Mouse (Mus musculus) kidney, adult 2 months (tissue): ENCODE measurements around the gene Tdpoz3. TPM values are rescaled to one million over a fixed set of nuclear protein-coding genes. Genes with fewer than 3 reads are reported as not detected.
"Not testable (repeated sequence)": the region's sequence is repeated elsewhere in the genome, so short reads cannot be mapped to it uniquely, and the experiment has no call there.

ENCODE experiments used
- DNase-seq: peaks from one replicate; pipeline ENCODE4 v3.0.0; 2021
- H3K27ac ChIP-seq: fragments of 200-500 bp; 2 replicates; pipeline ENCODE4 v1.5.1; 2012; ENCODE audit warnings: low read depth, low read length, control low read depth, inconsistent platforms; ENCODE audit not compliant: insufficient read depth
- H3K27me3 ChIP-seq: fragments of 200-500 bp; replicated peaks from 2 replicates; pipeline ENCODE4 v1.6.1; 2012; ENCODE audit warnings: mild to moderate bottlenecking, moderate library complexity, low read length, inconsistent platforms; ENCODE audit not compliant: control insufficient read depth, insufficient read depth
- H3K36me3 ChIP-seq: fragments of 200-500 bp; 2 replicates; pipeline ENCODE4 v1.6.1; 2012; ENCODE audit warnings: mild to moderate bottlenecking, moderate library complexity, low read length, inconsistent platforms; ENCODE audit not compliant: control insufficient read depth, insufficient read depth
- H3K4me1 ChIP-seq: fragments of 200-500 bp; 2 replicates; pipeline ENCODE4 v1.6.1; 2011; ENCODE audit warnings: low read length; ENCODE audit not compliant: control insufficient read depth, insufficient read depth
- H3K4me3 ChIP-seq: fragments of 200-500 bp; 2 replicates; pipeline ENCODE4 v1.5.1; 2011; ENCODE audit warnings: mild to moderate bottlenecking, low read depth, low read length, control low read depth; ENCODE audit not compliant: insufficient read depth
- WGBS: fragments of 180-500 bp; shearing (Covaris S2); methylation state at CpG from one replicate; pipeline ENCODE4 v1.1.7; 2018; 5-methylcytosine and 5-hydroxymethylcytosine counted together
- polyA plus RNA-seq: library from polyadenylated mRNA; depleted of rRNA; stranded (reverse); fragments of >200 nt; gene quantifications from 2 replicates; pipeline ENCODE4 v1.2.3, GENCODE M21; 2012; rRNA removed

Gene Tdpoz3
- polyA plus RNA-seq = not detected in 2 replicates

DNA sequence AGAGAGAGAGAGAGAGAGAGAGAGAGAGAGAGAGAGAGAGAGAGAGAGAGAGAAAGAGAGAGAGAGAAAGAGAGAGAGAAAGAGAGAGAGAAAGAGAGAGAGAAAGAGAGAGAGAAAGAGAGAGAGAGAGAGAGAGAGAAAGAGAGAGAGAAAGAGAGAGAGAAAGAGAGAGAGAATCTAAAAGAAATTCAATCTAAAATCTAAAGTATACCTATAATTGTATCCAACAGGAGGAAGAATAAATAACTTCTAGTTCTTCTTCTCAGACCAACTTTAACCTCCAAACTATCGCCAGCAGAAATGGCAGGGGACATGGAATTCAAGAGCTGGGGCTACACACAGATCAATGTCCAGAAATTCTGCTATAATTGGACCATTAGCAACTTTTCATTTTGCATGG is at the start of gene Tdpoz3:
Tdpoz3 (plus strand) TSS at position 301 of the 400 bp plus-strand sequence.
- H3K27ac ChIP-seq, DNase-seq, H3K4me1 ChIP-seq, H3K36me3 ChIP-seq, H3K4me3 ChIP-seq, H3K27me3 ChIP-seq: not testable (repeated sequence)
- 84% methylated on average over 1 of the region's 1 CpGs for WGBS

DNA sequence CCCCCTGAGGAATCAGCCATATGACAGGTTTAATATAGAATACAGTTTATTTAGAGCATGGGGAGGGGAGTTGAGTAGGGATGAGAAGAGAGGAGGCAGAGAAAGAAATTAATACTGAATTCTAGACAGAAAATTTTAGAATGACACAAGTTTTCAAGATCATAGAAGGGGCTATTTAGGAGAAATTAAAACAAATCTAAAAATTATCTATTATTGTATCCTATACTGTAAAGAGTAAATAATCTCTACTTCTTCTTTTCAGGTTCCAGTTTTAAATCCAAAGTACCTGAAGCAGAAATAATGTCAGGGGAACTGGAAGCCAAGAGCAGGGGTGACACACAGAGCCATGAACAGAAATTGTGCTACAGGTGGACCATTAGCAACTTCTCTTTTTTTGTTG is 29.7 kb upstream of the Tdpoz3 start, which contains the start of gene Tdpoz4:
Tdpoz4 (plus strand) TSS at position 301 of the 400 bp plus-strand sequence.
- not testable (repeated sequence) for H3K36me3 ChIP-seq, H3K27me3 ChIP-seq, H3K27ac ChIP-seq, H3K4me3 ChIP-seq, DNase-seq, H3K4me1 ChIP-seq

DNA sequence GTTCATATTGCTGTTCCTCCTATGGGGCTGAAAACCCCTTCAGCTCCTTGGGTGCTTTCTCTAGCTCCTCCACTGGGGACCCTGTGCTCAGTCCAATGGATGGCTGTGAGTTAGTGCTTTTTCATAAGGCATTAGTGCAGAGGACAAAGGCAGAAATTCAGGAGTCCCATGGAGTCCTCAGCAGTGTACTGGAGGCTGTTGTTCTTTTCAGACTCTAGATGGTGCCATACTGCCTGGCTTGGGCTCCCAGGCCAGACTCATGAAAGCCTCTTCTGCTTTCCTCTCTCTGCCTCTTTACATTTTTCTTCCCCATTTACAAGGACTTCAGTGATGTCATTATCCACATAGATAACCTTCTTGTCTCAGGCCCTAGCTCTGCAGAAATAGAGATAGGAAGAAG is 12.5 kb upstream of the Tdpoz3 start:
- not testable (repeated sequence) for H3K4me3 ChIP-seq, H3K27ac ChIP-seq, H3K4me1 ChIP-seq, H3K36me3 ChIP-seq, H3K27me3 ChIP-seq
- peak; percentile 15 for DNase-seq

DNA sequence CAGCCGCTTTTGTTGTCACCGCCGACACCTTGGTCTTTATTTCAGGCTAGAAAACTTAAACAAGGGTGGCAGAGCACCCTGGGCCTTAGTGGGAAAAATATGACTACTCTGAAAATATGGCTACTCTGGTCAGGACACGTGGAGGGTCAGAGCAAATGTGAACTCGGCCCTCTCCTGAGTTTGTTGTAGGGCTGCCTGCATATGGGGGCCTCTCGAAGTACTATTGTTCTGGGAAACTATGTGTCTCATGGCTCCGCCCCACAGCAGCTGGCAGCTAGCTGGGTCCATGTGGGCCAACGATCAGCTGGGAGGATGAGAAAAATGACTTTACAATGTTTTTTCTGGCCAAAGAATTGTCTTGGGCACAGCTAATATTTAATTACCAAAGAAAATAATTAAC is 33.1 kb downstream of the Tdpoz3 start:
- 72% methylated on average over 8 of the region's 8 CpGs for WGBS
- peak; percentile 31 for DNase-seq

DNA sequence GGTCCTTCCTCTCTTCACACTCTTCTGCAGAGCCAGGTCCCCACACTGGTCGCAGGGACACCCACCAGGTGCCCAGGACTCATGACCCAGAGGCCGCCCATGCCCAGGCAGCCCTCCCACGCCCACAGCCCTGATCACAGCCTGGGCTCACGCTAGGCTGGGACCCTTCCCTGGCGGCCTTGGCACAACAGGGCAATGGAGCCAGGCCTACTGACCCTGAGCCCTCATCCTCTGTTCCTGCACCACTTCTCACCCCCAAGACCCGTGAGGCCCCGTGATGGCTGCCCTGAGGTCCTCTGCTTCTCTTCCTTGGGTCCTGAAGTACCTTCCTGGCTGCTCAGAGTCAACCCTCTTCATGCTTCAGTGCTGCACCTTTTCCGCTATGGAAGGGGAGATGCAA is 44.8 kb downstream of the Tdpoz3 start:
- DNase-seq, H3K4me3 ChIP-seq, H3K27ac ChIP-seq, H3K27me3 ChIP-seq, H3K36me3 ChIP-seq, H3K4me1 ChIP-seq: not testable (repeated sequence)
- WGBS = 85% methylated on average over 8 of the region's 8 CpGs

More for the DNA sequence above, 33.1 kb downstream of the Tdpoz3 start:
- not testable (repeated sequence) for H3K4me1 ChIP-seq, H3K4me3 ChIP-seq, H3K27ac ChIP-seq, H3K27me3 ChIP-seq, H3K36me3 ChIP-seq

Other genes starting within 250 kb of the Tdpoz3 start
- gene Tdpoz2, start 173.3 kb upstream of the Tdpoz3 start, polyA plus RNA-seq = not detected in 2 replicates
- not detected in 2 replicates for gene Tdpoz1, start 149.7 kb upstream of the Tdpoz3 start, polyA plus RNA-seq
- gene Gm37596, start 132.9 kb upstream of the Tdpoz3 start, polyA plus RNA-seq = not detected in 2 replicates
- not detected in 2 replicates for gene Gm5773, start 53.0 kb upstream of the Tdpoz3 start, polyA plus RNA-seq
- not detected in 2 replicates for gene Tdpoz4, start 29.6 kb upstream of the Tdpoz3 start, polyA plus RNA-seq
- gene Gm9117, start 117.5 kb downstream of the Tdpoz3 start, polyA plus RNA-seq = not detected in 2 replicates
- not detected in 2 replicates for gene Tdpoz5, start 135.3 kb downstream of the Tdpoz3 start, polyA plus RNA-seq
- gene Gm9125, start 228.9 kb downstream of the Tdpoz3 start, polyA plus RNA-seq = not detected in 2 replicates
- gene Gm10697, start 246.6 kb downstream of the Tdpoz3 start, polyA plus RNA-seq = not detected in 2 replicates